Mouse (Mus musculus) lung, adult 2 months (tissue): ENCODE data around the gene 2510039O18Rik.

Experiments
- CTCF ChIP-seq: fragments of 200-500 bp; IDR thresholded peaks from 2 replicates; pipeline ENCODE4 v1.5.1; 2011; ENCODE audit warnings: mild to moderate bottlenecking, low read length, control low read depth; ENCODE audit not compliant: insufficient read depth
- POLR2A ChIP-seq: fragments of 200-500 bp; IDR thresholded peaks from 2 replicates; pipeline ENCODE4 v1.6.1; 2011; ENCODE audit warnings: low read depth, mild to moderate bottlenecking, control low read depth, low read length, borderline replicate concordance; ENCODE audit errors: extremely low read depth

DNA sequence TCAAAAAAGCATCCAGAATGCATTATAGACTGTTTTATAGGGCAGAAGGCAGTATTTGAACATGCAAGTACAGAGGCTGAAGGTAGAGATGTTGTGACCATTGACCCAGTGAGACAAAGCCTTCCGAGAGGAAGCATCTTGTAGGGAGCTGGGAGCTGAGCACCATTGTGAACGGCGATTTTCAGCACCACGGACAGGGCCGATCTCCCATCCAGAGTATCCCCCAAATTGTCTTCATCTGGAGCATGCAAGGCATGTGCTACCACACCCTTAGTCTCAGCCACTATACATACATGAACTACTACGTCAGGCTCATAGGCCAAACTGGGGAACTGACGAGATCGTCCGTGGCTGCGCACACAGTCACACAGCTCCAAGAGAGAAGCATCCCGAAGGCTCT, 16.4 kb downstream of the 2510039O18Rik start:
- TF ChIP-seq CTCF (no peak), POLR2A (no peak)
